Mouse (Mus musculus): ENCODE measurements around the gene Gm21637. TPM values are rescaled to one million over a fixed set of nuclear protein-coding genes. Genes with fewer than 3 reads are reported as not detected.

Gm21637 gene
- not detected for polyA plus RNA-seq (2014; fragmentation: Illumina TruSeq; extraction: RNeasy Lipid Tissue Mini Kit (QIAGEN cat#74804); ENCODE audit: low read depth, low replicate concordance)

GRCm38 (mm10) chrX:31961744-31962143 is at the start of gene Gm21637:
TSS of gene Gm21637 (plus strand) at chrX:31962044.

Other genes starting within 250 kb of the Gm21637 start
- not detected for gene Btbd35f25, start 244.9 kb upstream of the Gm21637 start, polyA plus RNA-seq (2014; fragmentation: Illumina TruSeq; extraction: RNeasy Lipid Tissue Mini Kit (QIAGEN cat#74804); ENCODE audit: low read depth, low replicate concordance)
- not detected for gene Btbd35f22, start 85.8 kb downstream of the Gm21637 start, polyA plus RNA-seq (2014; fragmentation: Illumina TruSeq; extraction: RNeasy Lipid Tissue Mini Kit (QIAGEN cat#74804); ENCODE audit: low read depth, low replicate concordance)